Mouse (Mus musculus): ENCODE measurements around the gene Nppa.
"Not testable (repeated sequence)": the region's sequence is repeated elsewhere in the genome, so short reads cannot be mapped to it uniquely, and the experiment has no call there.

Nppa gene

GRCm38 (mm10) chr4:148011332-148011731 lies 10.8 kb downstream of the Nppa start:
- no peak for DNase-seq (ENCODE audit: low read depth, low spot score)

DNA sequence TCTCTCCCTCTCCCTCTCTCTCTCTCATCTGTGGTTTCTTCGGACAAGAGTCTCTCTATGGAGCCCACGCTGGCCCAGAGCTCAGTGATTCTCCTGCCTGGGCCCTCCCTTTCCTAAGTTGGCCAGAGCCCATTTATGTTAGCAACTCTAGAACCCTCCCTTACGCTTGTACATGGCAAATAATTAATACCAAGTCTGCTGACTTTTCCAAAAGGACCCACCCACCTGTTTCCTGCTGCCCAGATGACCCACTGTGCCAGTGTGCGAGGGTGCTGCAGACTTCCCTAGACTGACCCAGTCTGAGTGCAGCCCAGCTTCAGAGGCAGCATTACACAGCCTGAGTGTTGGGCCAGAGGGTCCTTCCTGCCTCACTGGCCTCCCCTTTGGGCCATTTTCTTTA lies 11.7 kb downstream of the Nppa start:
- no peak for DNase-seq (ENCODE audit: low read depth, low spot score)

- peak; percentile 20 for DNase-seq (ENCODE audit: low read depth, low spot score)
Measured at GRCm38 (mm10) chr4:148015418-148015817, 14.9 kb downstream of the Nppa start.

DNA sequence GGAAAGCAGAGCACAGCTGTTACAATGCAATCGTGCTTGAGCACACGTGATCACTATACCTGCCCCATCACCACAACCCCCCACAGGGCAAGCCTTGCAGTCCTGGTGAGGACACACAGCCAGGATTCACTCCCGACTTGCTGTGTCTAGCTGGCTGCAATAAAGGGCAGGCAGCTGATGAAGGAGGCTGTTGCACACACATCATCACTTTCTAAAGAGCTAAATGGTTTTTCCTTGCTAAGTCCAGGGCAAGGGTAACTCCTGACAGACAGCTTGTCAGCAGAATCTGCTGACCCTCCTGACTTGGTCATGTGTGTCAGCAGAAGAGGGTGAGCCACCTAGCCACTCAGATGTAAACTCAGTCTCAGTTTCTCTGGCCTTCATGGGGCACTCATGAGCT lies 16.5 kb downstream of the Nppa start:
- DNase-seq (ENCODE audit: low read depth, low spot score), result no peak

DNA sequence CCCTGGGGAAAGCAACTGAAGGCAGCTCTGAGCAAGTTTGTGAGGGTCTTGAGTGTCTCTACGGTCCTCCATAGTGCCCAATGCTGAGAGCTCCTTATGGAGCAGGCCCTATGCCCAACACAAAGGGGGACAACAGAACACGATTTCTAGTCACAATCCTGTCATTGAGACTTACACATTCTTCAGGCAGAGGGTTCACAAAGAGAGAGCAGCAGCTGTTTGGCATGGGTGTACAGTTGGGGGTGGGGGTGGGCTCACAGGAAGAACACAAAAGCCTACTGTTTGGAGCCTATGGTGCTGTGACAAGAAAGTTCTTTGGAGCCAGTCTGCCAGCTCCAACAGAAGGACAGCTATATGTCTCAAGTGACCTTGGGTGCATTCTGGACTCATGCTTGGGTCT lies 17.9 kb downstream of the Nppa start:
- DNase-seq (ENCODE audit: low read depth, low spot score), result no peak

- DNase-seq (ENCODE audit: low read depth, low spot score), result no peak
Measured at GRCm38 (mm10) chr4:148024003-148024402, 23.5 kb downstream of the Nppa start.

GRCm38 (mm10) chr4:148029297-148029696 lies 28.8 kb downstream of the Nppa start:
- DNase-seq (ENCODE audit: low read depth, low spot score), result no peak

DNA sequence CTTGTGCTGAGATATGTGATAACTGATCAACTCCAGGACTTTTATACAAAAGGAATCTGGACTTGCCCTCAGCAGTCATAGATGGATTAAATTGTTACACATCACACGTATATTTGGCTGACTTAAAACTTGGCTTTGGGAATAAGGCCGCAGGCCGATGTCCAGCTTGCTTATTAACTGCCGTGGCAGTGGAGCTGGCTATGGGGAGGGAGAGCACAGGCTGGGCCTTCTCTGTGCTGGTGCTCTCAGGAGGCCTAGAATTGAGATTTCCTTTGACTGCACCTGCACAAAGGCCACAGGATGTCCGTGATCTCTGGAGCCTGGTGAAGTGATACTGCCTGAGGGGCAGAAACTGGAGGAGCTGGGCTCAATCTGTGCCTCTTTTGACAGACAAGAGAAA lies 30.0 kb downstream of the Nppa start:
- DNase-seq (ENCODE audit: low read depth, low spot score), result no peak

DNA sequence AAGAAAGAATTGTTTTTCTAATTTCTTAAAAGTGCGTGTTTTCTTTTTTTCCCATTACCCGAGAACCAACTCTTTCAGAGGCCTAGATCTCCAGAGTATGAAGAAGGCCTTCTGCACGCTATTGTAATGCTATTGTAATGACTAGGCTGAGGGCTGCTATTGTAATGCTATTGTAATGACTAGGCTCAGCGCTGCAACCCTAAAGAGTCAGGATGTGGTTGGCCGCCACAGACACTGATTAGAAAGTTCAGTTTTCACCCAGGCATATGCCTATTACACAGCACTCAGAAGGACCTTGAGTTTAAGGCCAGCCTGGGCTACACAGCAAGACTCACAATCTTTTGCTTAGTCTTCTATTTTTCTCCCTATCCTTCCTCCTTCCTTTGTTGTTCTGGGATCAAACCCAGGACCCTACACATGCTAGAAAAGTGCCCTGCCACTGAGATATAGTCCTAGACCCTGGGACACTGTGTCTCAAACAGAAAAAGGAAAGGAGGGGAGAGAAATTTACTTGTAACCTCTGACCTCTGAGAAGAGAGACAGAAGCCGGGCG lies 33.4 kb downstream of the Nppa start:
- DNase-seq (ENCODE audit: low read depth, low spot score), result no peak

DNA sequence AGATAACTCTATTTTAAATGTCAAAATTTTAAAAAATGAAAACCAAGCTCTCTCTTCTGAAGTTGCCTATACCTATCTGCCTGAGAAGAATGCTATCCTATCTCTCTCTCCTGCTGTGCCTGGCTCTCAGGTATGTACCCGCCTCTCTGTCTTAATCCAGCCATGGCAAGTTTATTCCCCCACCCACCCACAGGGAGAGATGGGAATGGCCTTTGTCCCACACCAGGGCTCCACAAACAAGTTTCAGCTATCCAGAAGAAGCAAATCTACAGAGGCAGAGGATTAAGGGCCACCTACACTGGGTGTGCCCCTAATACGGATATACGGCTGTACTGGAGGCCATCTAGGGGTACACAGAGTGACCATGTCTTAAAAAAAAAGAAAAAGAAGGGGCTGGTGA lies 34.9 kb downstream of the Nppa start:
- DNase-seq (ENCODE audit: low read depth, low spot score), result no peak

DNA sequence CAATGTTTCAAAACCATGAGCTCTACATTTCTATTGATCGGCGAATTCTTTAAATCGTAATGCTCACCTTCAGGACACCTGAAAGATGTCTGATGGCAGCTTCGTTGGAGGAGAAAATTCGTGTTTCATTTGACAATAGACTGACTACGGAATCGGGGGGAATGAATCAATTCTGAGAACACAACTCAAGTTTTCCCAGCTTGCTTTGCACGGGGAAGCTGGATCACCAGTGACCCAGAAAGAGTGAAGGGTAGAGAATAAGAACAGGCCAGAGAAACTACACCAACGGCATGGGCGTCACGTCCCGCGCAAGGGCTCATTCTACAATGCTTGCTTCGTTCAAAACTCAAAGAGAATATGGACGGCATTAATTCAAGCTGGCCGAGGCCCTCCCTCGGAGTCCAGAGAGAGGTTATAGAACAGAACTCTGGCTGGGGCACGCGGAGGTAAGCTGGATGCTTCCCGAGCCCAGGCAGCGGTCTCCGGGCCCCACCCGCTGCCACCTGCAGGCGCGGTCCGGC lies 37.6 kb downstream of the Nppa start:
- DNase-seq (ENCODE audit: low read depth, low spot score), result no peak

DNA sequence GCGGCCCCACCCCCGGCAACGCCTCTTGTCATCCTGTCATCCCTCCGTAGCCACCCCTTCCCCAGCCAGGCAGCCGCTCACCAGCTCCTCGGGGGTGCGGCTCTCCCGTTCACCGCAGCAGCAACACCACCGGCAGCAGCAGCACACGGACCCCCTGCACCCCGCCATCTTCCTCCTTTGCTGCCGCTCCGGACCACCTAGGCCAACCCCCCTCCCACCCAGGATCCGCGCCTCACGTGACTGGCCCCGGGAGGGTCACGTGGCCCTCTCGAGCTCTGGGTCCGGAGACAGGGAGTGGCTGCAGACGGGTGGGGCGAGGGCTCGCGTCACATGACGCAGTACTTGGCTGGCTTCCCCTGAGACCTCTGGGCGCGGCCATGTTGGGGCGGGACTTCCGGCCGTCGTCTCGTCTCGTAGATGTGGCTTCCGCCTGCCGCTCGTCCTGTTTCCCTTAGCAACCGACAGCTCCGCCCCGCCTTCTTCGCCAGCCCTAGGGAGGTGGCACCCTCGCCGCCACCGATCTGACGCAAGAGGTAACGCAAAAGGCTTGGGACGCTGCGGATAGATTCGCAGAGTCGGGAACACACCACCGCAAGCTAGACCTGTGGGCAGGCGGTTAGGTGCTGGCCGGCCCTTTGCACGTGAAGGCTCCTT lies 38.2 kb downstream of the Nppa start, which contains the start of the genes Clcn6 and Mthfr:
Gene Clcn6 (minus strand): TSS at position 222 of the 654 bp plus-strand sequence.
Gene Mthfr (plus strand): TSS at position 478 of the 654 bp plus-strand sequence.
- peak; percentile 99 for DNase-seq (ENCODE audit: low read depth, low spot score)

GRCm38 (mm10) chr4:148039254-148040028 lies 38.9 kb downstream of the Nppa start:
- DNase-seq (ENCODE audit: low read depth, low spot score), result no peak

- peak; percentile 26 for DNase-seq (ENCODE audit: low read depth, low spot score)
Measured at GRCm38 (mm10) chr4:148040029-148040830, 39.7 kb downstream of the Nppa start.

DNA sequence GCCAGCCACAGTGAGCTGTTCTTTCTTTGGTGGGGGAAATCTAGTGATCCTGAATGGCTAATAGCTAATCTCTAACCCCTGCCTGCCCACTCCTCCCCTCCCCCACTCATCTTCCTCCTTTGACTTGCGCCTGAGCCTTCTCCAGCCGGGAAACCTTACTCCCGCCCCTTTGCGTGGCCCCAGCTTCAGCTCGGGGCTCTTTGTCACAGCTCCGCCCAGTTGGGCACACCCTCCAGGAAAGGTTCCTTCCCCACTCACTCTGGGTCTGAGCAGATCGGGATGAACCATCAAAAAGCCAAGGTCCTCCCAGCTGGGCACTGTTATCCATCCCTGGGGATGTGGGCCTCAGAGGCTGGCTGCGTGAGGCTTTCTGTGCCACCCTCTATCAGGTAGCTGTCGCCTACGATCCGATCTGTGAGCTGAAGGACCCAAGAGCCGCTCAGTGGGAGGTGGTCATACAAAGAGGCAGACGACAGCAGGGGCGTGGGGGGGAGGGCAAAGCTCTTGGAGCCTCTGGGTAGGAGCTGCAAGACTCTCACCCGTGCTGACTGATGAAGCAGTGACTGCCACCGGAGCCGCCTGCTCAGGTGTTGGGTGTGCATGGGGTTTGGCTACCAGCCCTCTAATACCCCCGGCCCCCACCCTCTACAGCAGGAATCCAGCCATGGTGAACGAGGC lies 40.5 kb downstream of the Nppa start:
- peak; percentile 79 for DNase-seq (ENCODE audit: low read depth, low spot score)

DNA sequence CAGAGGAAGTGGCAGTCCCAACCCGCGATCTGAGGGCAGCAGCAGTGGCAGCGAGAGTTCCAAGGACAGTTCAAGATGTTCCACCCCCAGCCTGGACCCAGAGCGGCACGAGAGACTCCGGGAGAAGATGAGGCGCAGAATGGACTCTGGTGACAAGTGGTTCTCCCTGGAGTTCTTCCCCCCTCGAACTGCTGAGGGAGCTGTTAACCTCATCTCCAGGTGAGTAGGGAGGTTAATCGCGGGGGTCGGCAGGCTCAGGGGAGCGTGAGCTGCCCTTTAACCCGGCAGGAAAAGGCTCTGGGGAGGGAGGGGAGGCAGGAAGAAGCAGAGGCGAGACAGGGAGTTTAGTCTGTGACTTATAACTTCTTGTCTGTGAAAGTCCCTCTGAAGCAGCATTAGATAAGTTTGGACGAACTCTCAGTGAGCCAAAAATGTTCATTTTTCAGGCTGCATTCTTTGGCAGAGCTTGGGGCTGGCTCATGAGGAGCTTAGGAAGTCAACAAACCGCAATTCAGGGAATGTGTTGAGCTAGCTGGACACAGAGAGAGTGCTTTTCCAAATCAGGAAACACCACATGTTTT lies 41.2 kb downstream of the Nppa start:
- DNase-seq (ENCODE audit: low read depth, low spot score), result no peak

DNA sequence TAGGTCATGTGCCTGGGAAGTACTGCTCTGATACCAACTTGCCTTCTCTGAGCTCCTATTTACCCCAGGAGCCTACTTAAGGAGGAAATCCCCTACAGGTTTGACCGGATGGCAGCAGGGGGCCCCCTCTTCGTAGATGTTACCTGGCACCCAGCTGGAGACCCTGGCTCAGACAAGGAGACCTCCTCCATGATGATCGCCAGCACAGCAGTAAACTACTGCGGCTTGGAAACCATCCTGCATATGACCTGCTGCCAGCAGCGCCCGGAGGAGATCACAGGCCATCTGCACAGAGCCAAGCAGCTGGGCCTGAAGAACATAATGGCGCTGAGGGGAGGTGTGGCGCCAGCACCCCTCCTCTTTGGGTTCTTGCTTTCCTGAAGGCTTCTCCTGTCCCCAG lies 42.8 kb downstream of the Nppa start:
- not testable (repeated sequence) for DNase-seq (ENCODE audit: low read depth, low spot score)

DNA sequence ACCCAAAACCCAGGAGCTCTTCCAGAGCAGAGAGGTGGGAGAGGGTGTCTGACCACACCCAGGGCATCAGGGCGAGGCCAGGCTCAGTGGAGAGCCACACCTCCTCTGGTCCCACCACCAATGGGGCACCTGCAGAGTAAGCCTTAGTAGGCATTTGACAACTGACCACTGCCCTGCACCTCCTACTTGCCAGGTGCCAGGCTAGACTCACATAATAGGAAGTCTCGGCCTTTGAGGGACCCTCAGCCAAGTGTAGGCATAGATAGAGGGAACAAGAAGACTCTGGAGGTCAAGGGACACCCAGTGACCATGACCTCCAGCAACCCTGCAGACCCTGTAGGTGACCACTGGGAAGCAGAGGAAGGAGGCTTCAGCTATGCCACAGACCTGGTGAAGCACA lies 43.6 kb downstream of the Nppa start:
- no peak for DNase-seq (ENCODE audit: low read depth, low spot score)

DNA sequence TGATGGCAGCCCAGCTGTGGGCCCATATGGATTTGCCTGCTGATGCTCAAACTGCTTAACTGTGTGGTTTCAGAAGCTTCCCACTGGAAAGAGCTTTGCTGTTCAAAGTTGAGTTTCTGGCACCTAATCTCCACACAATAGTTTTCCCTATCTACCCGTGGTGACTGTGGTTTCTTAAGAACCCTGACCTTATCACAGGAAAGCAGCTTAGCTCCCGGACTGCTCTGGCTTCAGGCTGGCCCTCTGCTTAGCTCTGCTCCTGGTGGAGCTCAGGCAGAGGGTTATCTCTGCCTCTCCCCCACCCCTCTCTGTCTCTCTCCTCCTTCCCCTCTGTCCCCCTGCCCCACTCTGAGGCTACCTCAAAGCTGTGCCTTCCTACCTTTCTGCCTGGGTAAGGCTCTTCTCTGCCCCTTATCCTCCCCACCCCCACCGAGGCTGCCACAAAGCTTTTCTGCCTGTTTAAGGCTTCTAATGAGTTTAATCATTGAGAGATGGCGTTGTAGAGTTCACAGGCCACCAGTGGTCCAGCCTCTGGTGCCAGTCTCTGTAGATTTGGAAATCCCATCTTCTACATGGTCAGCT lies 46.0 kb downstream of the Nppa start:
- no peak for DNase-seq (ENCODE audit: low read depth, low spot score)

DNA sequence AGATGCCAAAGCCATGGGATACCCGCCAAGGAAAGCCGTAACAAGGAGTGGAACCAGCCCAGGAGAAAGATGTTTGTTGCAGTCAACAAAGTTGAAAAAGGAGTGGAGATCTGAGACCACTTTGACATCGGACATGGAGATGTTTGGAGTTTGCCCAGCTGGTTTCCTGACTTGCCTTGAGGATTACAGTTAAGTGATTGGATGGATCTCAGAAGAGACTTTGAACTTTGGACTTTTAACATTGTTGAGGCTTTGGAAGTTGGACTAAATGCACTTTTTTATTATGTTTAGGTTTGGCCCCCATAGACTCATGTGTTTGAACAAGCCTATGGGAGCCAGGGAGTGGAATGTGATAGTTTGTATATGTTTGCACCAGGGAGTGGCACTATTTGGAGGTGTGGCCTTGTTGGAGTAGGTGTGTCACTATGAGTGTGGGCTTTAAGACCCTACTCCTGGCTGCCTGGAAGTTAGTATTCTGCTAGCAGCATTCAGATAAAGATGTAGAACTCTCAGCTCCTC lies 49.9 kb downstream of the Nppa start:
- not testable (repeated sequence) for DNase-seq (ENCODE audit: low read depth, low spot score)

Measured in forelimb bud, embryonic 11.5 days (tissue).